Mouse (Mus musculus): ENCODE measurements around the gene Mxra7. TPM values are rescaled to one million over a fixed set of nuclear protein-coding genes. Genes with fewer than 3 reads are reported as not detected.

Gene Mxra7
- polyA plus RNA-seq (2015; fragmentation: Nextera tagmentation; extraction: Ambion mirVana), result 7.6 and 10.7 TPM in 2 replicates

- 0 out of 2 replicates have a peak within 1 kb of the TSS, but pooled peaks have one; percentile 36 for H3K27ac ChIP-seq (replicated peaks)
- H3K4me3 ChIP-seq, result peak within 1 kb of the TSS; percentile 59
- peaks cover 21% of the 10 kb centered on the region for H3K4me1 ChIP-seq
- H3K27me3 ChIP-seq, result no peaks in the 10 kb centered on the region
- H3K36me3 ChIP-seq, result no peaks in the 10 kb centered on the region
- peak; percentile 42 for ATAC-seq (replicated peaks)
- H3K9ac ChIP-seq (replicated peaks), result peak within 1 kb of the TSS; percentile 59
- under 1% methylated on average over 68 of the region's 71 CpGs for WGBS
- H3K4me2 ChIP-seq (replicated peaks), result peak within 1 kb of the TSS; percentile 87
- no peaks in the 10 kb centered on the region for H3K9me3 ChIP-seq
Observed at GRCm38 (mm10) chr11:116827534-116828165, at the start of gene Mxra7. TSS of gene Mxra7 (minus strand) at chr11:116828046.

GRCm38 (mm10) chr11:116873987-116874386, 46.1 kb upstream of the Mxra7 start:
- Histone ChIP-seq H3K4me2 (replicated peaks) (no peak overlapping the region), H3K4me1 (no peaks in the 10 kb centered on the region), H3K9me3 (no peaks in the 10 kb centered on the region), H3K27me3 (no peaks in the 10 kb centered on the region), H3K9ac (replicated peaks) (no peak overlapping the region), H3K27ac (replicated peaks) (no peak overlapping the region), H3K36me3 (peaks cover 42% of the 10 kb centered on the region), H3K4me3 (no peak overlapping the region)
- 89% methylated on average over 20 of the region's 20 CpGs for WGBS
- no peak for ATAC-seq (replicated peaks)

GRCm38 (mm10) chr11:116871538-116871937, 43.7 kb upstream of the Mxra7 start:
- H3K36me3 ChIP-seq, result peaks cover 59% of the 10 kb centered on the region
- H3K4me3 ChIP-seq, result no peak overlapping the region
- H3K9ac ChIP-seq (replicated peaks), result no peak overlapping the region
- ATAC-seq (replicated peaks), result no peak
- H3K4me2 ChIP-seq (replicated peaks), result no peak overlapping the region
- no peaks in the 10 kb centered on the region for H3K4me1 ChIP-seq
- H3K9me3 ChIP-seq, result no peaks in the 10 kb centered on the region
- 89% methylated on average over 9 of the region's 9 CpGs for WGBS
- H3K27ac ChIP-seq (replicated peaks), result no peak overlapping the region
- no peaks in the 10 kb centered on the region for H3K27me3 ChIP-seq

- H3K36me3 ChIP-seq, result peaks cover 73% of the 10 kb centered on the region
- H3K27me3 ChIP-seq, result no peaks in the 10 kb centered on the region
- ATAC-seq (replicated peaks), result no peak
- no peak overlapping the region for H3K4me3 ChIP-seq
- H3K4me2 ChIP-seq (replicated peaks), result no peak overlapping the region
- no peaks in the 10 kb centered on the region for H3K4me1 ChIP-seq
- 82% methylated on average over 4 of the region's 4 CpGs for WGBS
- no peak overlapping the region for H3K9ac ChIP-seq (replicated peaks)
- no peaks in the 10 kb centered on the region for H3K9me3 ChIP-seq
- H3K27ac ChIP-seq (replicated peaks), result no peak overlapping the region
Observed at GRCm38 (mm10) chr11:116869641-116870040, 41.8 kb upstream of the Mxra7 start.

GRCm38 (mm10) chr11:116869223-116869622, 41.4 kb upstream of the Mxra7 start:
- Histone ChIP-seq H3K27me3 (no peaks in the 10 kb centered on the region), H3K27ac (replicated peaks) (no peak overlapping the region), H3K4me1 (no peaks in the 10 kb centered on the region), H3K4me3 (no peak overlapping the region), H3K9me3 (no peaks in the 10 kb centered on the region), H3K4me2 (replicated peaks) (no peak overlapping the region), H3K36me3 (peaks cover 72% of the 10 kb centered on the region), H3K9ac (replicated peaks) (no peak overlapping the region)
- WGBS, result 90% methylated on average over 8 of the region's 8 CpGs
- ATAC-seq (replicated peaks), result no peak

- Histone ChIP-seq H3K4me1 (no peaks in the 10 kb centered on the region), H3K27ac (replicated peaks) (no peak overlapping the region), H3K36me3 (peaks cover 72% of the 10 kb centered on the region), H3K9me3 (no peaks in the 10 kb centered on the region), H3K4me2 (replicated peaks) (no peak overlapping the region), H3K4me3 (no peak overlapping the region), H3K27me3 (no peaks in the 10 kb centered on the region), H3K9ac (replicated peaks) (no peak overlapping the region)
- WGBS, result 81% methylated on average over 3 of the region's 3 CpGs
- ATAC-seq (replicated peaks), result no peak
Observed at GRCm38 (mm10) chr11:116868129-116868528, 40.3 kb upstream of the Mxra7 start.

- H3K9ac ChIP-seq (replicated peaks), result no peak overlapping the region
- peaks cover 74% of the 10 kb centered on the region for H3K36me3 ChIP-seq
- no peak for ATAC-seq (replicated peaks)
- no peak overlapping the region for H3K4me2 ChIP-seq (replicated peaks)
- no peak overlapping the region for H3K4me3 ChIP-seq
- H3K9me3 ChIP-seq, result no peaks in the 10 kb centered on the region
- no peak overlapping the region for H3K27ac ChIP-seq (replicated peaks)
- H3K27me3 ChIP-seq, result no peaks in the 10 kb centered on the region
- no peaks in the 10 kb centered on the region for H3K4me1 ChIP-seq
- WGBS, result 82% methylated on average over 12 of the region's 12 CpGs
Observed at GRCm38 (mm10) chr11:116865945-116866585, 38.2 kb upstream of the Mxra7 start.

- no peaks in the 10 kb centered on the region for H3K4me1 ChIP-seq
- peaks cover 84% of the 10 kb centered on the region for H3K36me3 ChIP-seq
- WGBS, result 91% methylated on average over 10 of the region's 10 CpGs
- no peak overlapping the region for H3K9ac ChIP-seq (replicated peaks)
- H3K4me2 ChIP-seq (replicated peaks), result no peak overlapping the region
- H3K9me3 ChIP-seq, result no peaks in the 10 kb centered on the region
- no peaks in the 10 kb centered on the region for H3K27me3 ChIP-seq
- ATAC-seq (replicated peaks), result no peak
- no peak overlapping the region for H3K4me3 ChIP-seq
- H3K27ac ChIP-seq (replicated peaks), result no peak overlapping the region
Observed at GRCm38 (mm10) chr11:116864444-116864843, 36.6 kb upstream of the Mxra7 start.

- Histone ChIP-seq H3K27me3 (no peaks in the 10 kb centered on the region), H3K4me1 (peaks cover 20% of the 10 kb centered on the region), H3K4me2 (replicated peaks) (no peak overlapping the region), H3K9ac (replicated peaks) (no peak overlapping the region), H3K9me3 (no peaks in the 10 kb centered on the region), H3K4me3 (no peak overlapping the region), H3K27ac (replicated peaks) (no peak overlapping the region), H3K36me3 (peaks cover 35% of the 10 kb centered on the region)
- WGBS, result 90% methylated on average over 12 of the region's 12 CpGs
- ATAC-seq (replicated peaks), result no peak
Observed at GRCm38 (mm10) chr11:116857183-116857850, 29.5 kb upstream of the Mxra7 start.

- peak overlapping the region; percentile 64 for H3K4me2 ChIP-seq (replicated peaks)
- H3K27me3 ChIP-seq, result no peaks in the 10 kb centered on the region
- peak overlapping the region; percentile 76 for H3K9ac ChIP-seq (replicated peaks)
- WGBS, result 50% methylated on average over 10 of the region's 10 CpGs
- peak overlapping the region; percentile 90 for H3K4me3 ChIP-seq
- peaks cover 21% of the 10 kb centered on the region for H3K36me3 ChIP-seq
- H3K4me1 ChIP-seq, result peaks cover 42% of the 10 kb centered on the region
- no peaks in the 10 kb centered on the region for H3K9me3 ChIP-seq
- ATAC-seq (replicated peaks), result no peak
- no peak overlapping the region for H3K27ac ChIP-seq (replicated peaks)
Observed at GRCm38 (mm10) chr11:116854279-116854678, 26.4 kb upstream of the Mxra7 start.

GRCm38 (mm10) chr11:116853512-116853928, 25.7 kb upstream of the Mxra7 start:
- Histone ChIP-seq H3K4me3 (peak overlapping the region; percentile 90), H3K9ac (replicated peaks) (peak overlapping the region; percentile 76), H3K4me1 (peaks cover 45% of the 10 kb centered on the region), H3K36me3 (peaks cover 21% of the 10 kb centered on the region), H3K9me3 (no peaks in the 10 kb centered on the region), H3K27ac (replicated peaks) (peak overlapping the region; percentile 99), H3K4me2 (replicated peaks) (peak overlapping the region; percentile 64), H3K27me3 (no peaks in the 10 kb centered on the region)
- WGBS, result under 1% methylated on average over 36 of the region's 36 CpGs
- ATAC-seq (replicated peaks), result peak; percentile 91

- H3K4me3 ChIP-seq, result peak within 1 kb of the TSS; percentile 90
- ATAC-seq (replicated peaks), result peak; percentile 90
- peaks cover 26% of the 10 kb centered on the region for H3K36me3 ChIP-seq
- H3K4me1 ChIP-seq, result peaks cover 47% of the 10 kb centered on the region
- 0% methylated on average over 74 of the region's 74 CpGs for WGBS
- peak within 1 kb of the TSS; percentile 84 for H3K4me2 ChIP-seq (replicated peaks)
- H3K9ac ChIP-seq (replicated peaks), result peak within 1 kb of the TSS; percentile 84
- no peaks in the 10 kb centered on the region for H3K27me3 ChIP-seq
- peak within 1 kb of the TSS; percentile 99 for H3K27ac ChIP-seq (replicated peaks)
- H3K9me3 ChIP-seq, result no peaks in the 10 kb centered on the region
Observed at GRCm38 (mm10) chr11:116852891-116853511, 25.2 kb upstream of the Mxra7 start, which contains the start of gene Srsf2. TSS of gene Srsf2 (minus strand) at chr11:116853094.
